Mouse (Mus musculus): ENCODE measurements around the gene Grb10. TPM values are rescaled to one million over a fixed set of nuclear protein-coding genes. Genes with fewer than 3 reads are reported as not detected.

Grb10 gene
- polyA plus RNA-seq, 2 experiments: 43.2 to 91.5 TPM

DNA sequence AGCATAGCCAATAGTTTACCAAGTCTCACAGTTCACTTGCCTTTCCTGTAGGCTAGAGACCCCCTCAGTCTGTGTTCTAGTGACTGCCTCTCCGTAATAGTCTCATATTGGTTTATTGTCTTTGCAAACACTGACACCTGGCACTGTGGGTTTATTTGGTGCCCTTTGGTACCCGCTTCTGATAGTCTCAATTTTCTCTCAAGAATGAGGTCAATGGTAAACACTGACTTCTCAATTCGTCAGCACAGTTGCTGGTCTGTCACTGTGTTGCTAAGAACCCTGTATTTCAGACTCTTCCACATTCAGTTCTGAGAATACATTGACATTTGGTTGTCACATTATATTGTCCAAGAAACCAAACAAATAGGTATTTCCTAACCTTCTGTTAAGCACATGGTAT, 150.4 kb downstream of the Grb10 start:
- 65% methylated on average over 3 of the region's 3 CpGs for WGBS (ENCODE audit: insufficient replicate concordance)
- TF ChIP-seq EP300 (IDR thresholded peaks at IDR 0.05; ENCODE audit: low read depth) (no peak), CTCF (IDR thresholded peaks at IDR 0.05; ENCODE audit: low read depth) (no peak)
- no peaks in the 10 kb centered on the region for H3K36me3 ChIP-seq (replicated peaks; ENCODE audit: control insufficient read depth, insufficient read depth, low read depth)
- peaks cover 49 to 50% of the 10 kb centered on the region in 2 experiments for H3K4me1 ChIP-seq (replicated peaks; ENCODE audit: control insufficient read depth in 2 of 2, insufficient read depth in 2 of 2, low read length in 1 of 2)
- H3K9ac ChIP-seq (replicated peaks): no peak overlapping the region
- DNase-seq (ENCODE audit: low read depth in 3 of 3, low spot score in 3 of 3) (no peak), ATAC-seq (ENCODE audit: insufficient read depth) (no peak)
- H3K4me2 ChIP-seq (ENCODE audit: low read depth): no peak overlapping the region
- H3K9me3 ChIP-seq (ENCODE audit: control insufficient read depth, low read length): no peaks in the 10 kb centered on the region
- H3K27ac ChIP-seq: no peak overlapping the region
- no peak overlapping the region for H3K4me3 ChIP-seq (ENCODE audit: insufficient read depth in 1 of 2, low read depth in 2 of 2, low read length in 2 of 2)
- no peaks in the 10 kb centered on the region for H3K27me3 ChIP-seq (ENCODE audit: control insufficient read depth, insufficient read depth, low read length)

DNA sequence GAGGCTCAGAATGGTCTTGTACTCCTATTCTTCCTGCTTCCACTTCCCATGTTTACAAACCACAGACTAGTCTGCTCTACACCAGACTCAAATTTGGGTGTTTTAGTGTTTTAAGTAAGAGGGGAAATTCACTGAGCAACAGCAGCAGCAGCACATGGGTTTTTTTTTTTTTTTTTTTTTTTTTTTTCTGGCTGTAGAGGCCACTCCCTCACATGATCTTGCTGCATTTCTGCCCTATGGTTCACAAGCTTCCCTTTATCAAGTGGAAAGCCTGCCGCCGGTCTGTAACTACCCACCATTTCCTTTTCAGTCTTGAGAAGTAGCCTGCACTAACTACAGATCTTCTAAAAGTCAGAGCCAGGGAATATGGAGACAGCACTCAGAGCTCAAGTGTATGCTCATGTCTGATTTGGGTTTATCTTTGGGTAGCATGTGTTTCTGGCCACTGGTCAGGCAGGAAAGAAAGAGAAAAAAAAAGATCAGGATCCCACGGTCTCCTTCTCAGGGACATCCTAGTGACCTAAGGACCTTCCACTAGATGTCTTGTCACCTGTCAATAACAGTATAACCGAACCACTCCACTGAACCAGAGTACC, 152.0 kb downstream of the Grb10 start:
- WGBS (ENCODE audit: insufficient replicate concordance): 12% methylated on average over 4 of the region's 4 CpGs
- Histone ChIP-seq H3K4me2 (ENCODE audit: low read depth) (peak overlapping the region; percentile 47), H3K9ac (replicated peaks) (peak overlapping the region; percentile 23; the same call in 1 of the 2 replicates), H3K4me3 (ENCODE audit: insufficient read depth in 1 of 2, low read depth in 2 of 2, low read length in 2 of 2) (no peak overlapping the region), H3K9me3 (ENCODE audit: control insufficient read depth, low read length) (no peaks in the 10 kb centered on the region), H3K4me1 (replicated peaks; ENCODE audit: control insufficient read depth in 2 of 2, insufficient read depth in 2 of 2, low read length in 1 of 2) (peaks cover 59 to 61% of the 10 kb centered on the region in 2 experiments), H3K36me3 (replicated peaks; ENCODE audit: control insufficient read depth, insufficient read depth, low read depth) (no peaks in the 10 kb centered on the region), H3K27me3 (ENCODE audit: control insufficient read depth, insufficient read depth, low read length) (no peaks in the 10 kb centered on the region), H3K27ac (peak overlapping the region; percentile 70)
- TF ChIP-seq EP300 (IDR thresholded peaks at IDR 0.05; ENCODE audit: low read depth) (peak; percentile 74), CTCF (IDR thresholded peaks at IDR 0.05; ENCODE audit: low read depth) (no peak)
- ATAC-seq (ENCODE audit: insufficient read depth) (peak; percentile 36), DNase-seq (ENCODE audit: low read depth in 3 of 3, low spot score in 3 of 3) (peak; percentile 49 to 57 (median 54))

DNA sequence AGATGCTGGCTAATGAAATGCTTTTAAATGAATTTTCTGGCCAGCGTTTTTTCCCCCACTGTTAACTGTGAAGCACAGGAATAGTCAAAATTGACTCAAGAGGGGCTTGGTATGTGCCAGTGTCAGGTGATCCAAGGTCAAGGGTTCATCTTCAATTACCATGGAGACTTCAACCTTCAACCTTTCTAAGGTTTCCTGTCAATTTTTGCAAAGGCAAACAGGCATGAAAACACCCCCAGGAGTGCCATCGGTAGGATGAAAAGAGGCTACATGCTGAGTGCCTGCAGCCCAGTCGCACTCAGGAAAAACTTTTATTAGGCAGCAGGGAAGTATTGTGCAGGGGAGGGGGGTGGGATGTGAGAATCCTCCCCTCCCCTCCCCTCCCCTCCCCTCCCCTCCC, 152.6 kb downstream of the Grb10 start:
- TF ChIP-seq EP300 (IDR thresholded peaks at IDR 0.05; ENCODE audit: low read depth): no peak
- TF ChIP-seq CTCF (IDR thresholded peaks at IDR 0.05; ENCODE audit: low read depth): no peak
- Histone ChIP-seq H3K4me1 (replicated peaks; ENCODE audit: control insufficient read depth in 2 of 2, insufficient read depth in 2 of 2, low read length in 1 of 2) (peaks cover 63 to 67% of the 10 kb centered on the region in 2 experiments), H3K4me2 (ENCODE audit: low read depth) (peak overlapping the region; percentile 49)

DNA sequence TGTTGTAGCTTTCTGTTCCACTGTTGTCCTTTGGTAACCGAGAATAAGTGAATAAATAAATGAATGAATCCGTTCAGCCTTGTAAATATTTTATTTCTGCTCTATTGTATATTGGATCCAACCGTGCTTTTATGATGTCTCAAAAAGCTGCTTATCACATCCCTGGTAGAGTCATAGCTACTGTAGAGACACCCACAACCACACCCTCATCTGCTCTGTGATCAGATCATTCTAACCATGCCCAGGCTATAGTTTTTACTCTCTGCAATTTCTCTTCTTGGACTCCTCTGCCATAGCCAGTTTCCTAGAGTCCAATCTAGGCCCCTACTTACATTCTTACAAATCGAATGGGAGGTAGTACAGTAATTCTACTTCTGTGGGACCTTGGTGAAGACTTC, 153.2 kb downstream of the Grb10 start:
- H3K4me2 ChIP-seq (ENCODE audit: low read depth): peak overlapping the region; percentile 49
- peak; percentile 85 for ATAC-seq (ENCODE audit: insufficient read depth)

More for the DNA sequence above, 152.6 kb downstream of the Grb10 start:
- Histone ChIP-seq H3K36me3 (replicated peaks; ENCODE audit: control insufficient read depth, insufficient read depth, low read depth) (no peaks in the 10 kb centered on the region), H3K27me3 (ENCODE audit: control insufficient read depth, insufficient read depth, low read length) (no peaks in the 10 kb centered on the region), H3K9me3 (ENCODE audit: control insufficient read depth, low read length) (no peaks in the 10 kb centered on the region), H3K27ac (peak overlapping the region; percentile 80), H3K4me3 (ENCODE audit: insufficient read depth in 1 of 2, low read depth in 2 of 2, low read length in 2 of 2) (no peak overlapping the region), H3K9ac (replicated peaks) (peak overlapping the region; percentile 32; the same call in 1 of the 2 replicates)
- no peak for ATAC-seq (ENCODE audit: insufficient read depth)
- DNase-seq (ENCODE audit: low read depth in 3 of 3, low spot score in 3 of 3): no peak
- WGBS (ENCODE audit: insufficient replicate concordance): 17% methylated on average over 3 of the region's 3 CpGs

DNA sequence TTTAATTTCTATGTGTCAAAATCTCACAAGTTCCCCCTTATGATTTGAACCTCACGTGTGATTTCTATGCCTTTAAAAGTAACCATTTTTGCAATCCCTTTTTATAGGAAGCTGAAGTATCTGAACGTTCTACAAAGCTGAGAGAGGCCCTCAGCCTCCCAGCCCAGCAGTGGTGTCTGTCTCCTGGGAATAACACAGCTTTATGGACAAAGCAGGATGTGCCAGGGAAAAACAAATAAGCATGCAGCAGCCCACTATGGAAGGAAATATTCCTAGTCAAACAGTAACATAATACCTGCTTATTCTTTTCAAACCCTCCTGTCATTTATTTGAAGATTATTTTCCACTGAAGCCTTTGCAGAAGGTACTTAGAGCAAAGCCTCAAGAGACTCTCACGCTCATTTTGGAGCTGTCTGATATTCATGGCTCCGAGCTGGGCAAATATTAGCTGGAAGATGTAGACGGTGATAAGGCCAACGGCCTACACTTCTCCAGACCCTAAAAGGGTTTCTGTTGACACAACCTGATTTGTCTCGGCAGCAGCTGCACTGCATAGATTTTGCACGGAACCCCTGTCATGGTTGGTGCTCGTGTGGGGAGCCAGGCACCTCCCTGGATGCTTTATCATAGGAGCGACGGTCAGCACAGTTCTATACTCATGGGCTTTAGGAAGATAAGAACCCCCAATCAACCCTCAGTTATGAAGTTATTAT, 153.8 kb downstream of the Grb10 start:
- DNase-seq (ENCODE audit: low read depth in 3 of 3, low spot score in 3 of 3): peak; percentile 63 to 71 (median 63)
- no peak overlapping the region; a peak in 1 of 4 replicates for H3K4me3 ChIP-seq (ENCODE audit: insufficient read depth in 1 of 2, low read depth in 2 of 2, low read length in 2 of 2)

More for the DNA sequence above, 153.2 kb downstream of the Grb10 start:
- H3K4me3 ChIP-seq (ENCODE audit: insufficient read depth in 1 of 2, low read depth in 2 of 2, low read length in 2 of 2): no peak overlapping the region
- H3K9me3 ChIP-seq (ENCODE audit: control insufficient read depth, low read length): no peaks in the 10 kb centered on the region
- no peaks in the 10 kb centered on the region for H3K36me3 ChIP-seq (replicated peaks; ENCODE audit: control insufficient read depth, insufficient read depth, low read depth)
- H3K27me3 ChIP-seq (ENCODE audit: control insufficient read depth, insufficient read depth, low read length): no peaks in the 10 kb centered on the region
- 13% methylated on average over 4 of the region's 4 CpGs for WGBS (ENCODE audit: insufficient replicate concordance)
- H3K27ac ChIP-seq: peak overlapping the region; percentile 80
- TF ChIP-seq CTCF (IDR thresholded peaks at IDR 0.05; ENCODE audit: low read depth) (no peak), EP300 (IDR thresholded peaks at IDR 0.05; ENCODE audit: low read depth) (no peak)
- H3K9ac ChIP-seq (replicated peaks): peak overlapping the region; percentile 32
- peak in 1 of 3 experiments; percentile 49 for DNase-seq (ENCODE audit: low read depth in 3 of 3, low spot score in 3 of 3)
- peaks cover 67 to 72% of the 10 kb centered on the region in 2 experiments for H3K4me1 ChIP-seq (replicated peaks; ENCODE audit: control insufficient read depth in 2 of 2, insufficient read depth in 2 of 2, low read length in 1 of 2)

More for the DNA sequence above, 153.8 kb downstream of the Grb10 start:
- H3K4me1 ChIP-seq (replicated peaks; ENCODE audit: control insufficient read depth in 2 of 2, insufficient read depth in 2 of 2, low read length in 1 of 2): peaks cover 67 to 74% of the 10 kb centered on the region in 2 experiments
- peak overlapping the region; percentile 49 for H3K4me2 ChIP-seq (ENCODE audit: low read depth)
- peak overlapping the region; percentile 4 for H3K9ac ChIP-seq (replicated peaks)
- no peaks in the 10 kb centered on the region for H3K9me3 ChIP-seq (ENCODE audit: control insufficient read depth, low read length)
- H3K27me3 ChIP-seq (ENCODE audit: control insufficient read depth, insufficient read depth, low read length): no peaks in the 10 kb centered on the region
- H3K36me3 ChIP-seq (replicated peaks; ENCODE audit: control insufficient read depth, insufficient read depth, low read depth): no peaks in the 10 kb centered on the region
- TF ChIP-seq EP300 (IDR thresholded peaks at IDR 0.05; ENCODE audit: low read depth): peak; percentile 84
- TF ChIP-seq CTCF (IDR thresholded peaks at IDR 0.05; ENCODE audit: low read depth): no peak
- H3K27ac ChIP-seq: peak overlapping the region; percentile 80
- 12% methylated on average over 11 of the region's 11 CpGs for WGBS (ENCODE audit: insufficient replicate concordance)
- ATAC-seq (ENCODE audit: insufficient read depth): peak; percentile 90
